Mouse (Mus musculus) kidney, adult 8-10 months (tissue): ENCODE data around the gene Alkbh2.

Experiments
- DNase-seq, 2 experiments: peaks; one replicate each; pipeline ENCODE4 v3.0.0; 2022

Alkbh2 gene

GRCm38 (mm10) chr5:114127374-114128349, at the start of gene Alkbh2:
Gene Alkbh2, minus strand, starts transcription at chr5:114128218.
- peak; percentile 59 to 78 for DNase-seq

GRCm38 (mm10) chr5:114176548-114177400, 48.8 kb upstream of the Alkbh2 start:
- no peak for DNase-seq

GRCm38 (mm10) chr5:114175596-114176171, 47.7 kb upstream of the Alkbh2 start:
- DNase-seq: peak; percentile 96 to 97

- DNase-seq: peak; percentile 33 to 40
Measured at GRCm38 (mm10) chr5:114174639-114175038, 46.6 kb upstream of the Alkbh2 start.

- DNase-seq: no peak
Measured at GRCm38 (mm10) chr5:114173877-114174581, 46.0 kb upstream of the Alkbh2 start.

- DNase-seq: no peak
Measured at GRCm38 (mm10) chr5:114173458-114173857, 45.4 kb upstream of the Alkbh2 start.

- DNase-seq: no peak
Measured at GRCm38 (mm10) chr5:114172936-114173335, 44.9 kb upstream of the Alkbh2 start.

GRCm38 (mm10) chr5:114170345-114170744, 42.3 kb upstream of the Alkbh2 start:
- DNase-seq: no peak

- DNase-seq: no peak
Measured at GRCm38 (mm10) chr5:114163117-114163696, 35.2 kb upstream of the Alkbh2 start.

- no peak for DNase-seq
Measured at GRCm38 (mm10) chr5:114162106-114162815, 34.2 kb upstream of the Alkbh2 start.

GRCm38 (mm10) chr5:114161424-114161823, 33.4 kb upstream of the Alkbh2 start:
- no peak for DNase-seq

- DNase-seq: no peak
Measured at GRCm38 (mm10) chr5:114157236-114157635, 29.2 kb upstream of the Alkbh2 start.

- DNase-seq: peak; percentile 51 to 75
Measured at GRCm38 (mm10) chr5:114155168-114155933, 27.3 kb upstream of the Alkbh2 start.

GRCm38 (mm10) chr5:114154765-114155164, 26.7 kb upstream of the Alkbh2 start:
- DNase-seq: no peak

GRCm38 (mm10) chr5:114153490-114153889, 25.5 kb upstream of the Alkbh2 start:
- DNase-seq: no peak

GRCm38 (mm10) chr5:114152359-114153092, 24.5 kb upstream of the Alkbh2 start:
- DNase-seq: peak in 1 of 2 experiments; percentile 62

GRCm38 (mm10) chr5:114147043-114147972, 19.3 kb upstream of the Alkbh2 start:
- DNase-seq: no peak
